Mouse (Mus musculus) gastrocnemius, postnatal 14 days (tissue): Measurements from ENCODE around the gene Emcn. TPM values are rescaled to one million over a fixed set of nuclear protein-coding genes. Genes with fewer than 3 reads are reported as not detected.

Experiments
- DNase-seq: peaks from one replicate; pipeline ENCODE4 v3.0.0; 2021; ENCODE audit warnings: mixed read lengths
- intact Hi-C: fragments of 180-260 bp; cut with DNase I; formaldehyde crosslinking; loops from one replicate; pipeline ENCODE4 v1.15.1; 2025; ENCODE audit warnings: low total_unique reads
- long read RNA-seq, 2 experiments: library from polyadenylated mRNA; stranded (forward); transcript quantifications; one replicate each; pipeline ENCODE4 v2.0.0; 2021
- total RNA-seq, 2 experiments: library from RNA; stranded (reverse); gene quantifications; 2 replicates each; pipeline ENCODE4 v1.2.3; 2021

Emcn gene
- 10 to 100 TPM; 22.5 to 26.8 TPM for total RNA-seq
- long read RNA-seq, experiment 1, transcript Emcn-202 (12 exons, 2,588 nt): major isoform, 18 of 20 reads
- long read RNA-seq, experiment 1, partial matches to known transcripts: 1 of 20 reads
- long read RNA-seq, experiment 1, other reads (novel, unspliced or antisense): 1 of 20 reads
- long read RNA-seq, experiment 2, transcript Emcn-202 (12 exons, 2,588 nt): major isoform, 9 of 12 reads
- long read RNA-seq, experiment 2, partial matches to known transcripts: 2 of 12 reads
- long read RNA-seq, experiment 2, other reads (novel, unspliced or antisense): 0 of 12 reads

GRCm38 (mm10) chr3:137340938-137341337 lies at the start of gene Emcn:
TSS of gene Emcn (plus strand) at chr3:137341067.
- DNase-seq: peak; percentile 3

GRCm38 (mm10) chr3:137293174-137293591 lies 47.7 kb upstream of the Emcn start:
- DNase-seq: no peak
- intact Hi-C loops: no loop called here

More at GRCm38 (mm10) chr3:137340938-137341337, at the start of gene Emcn:
- intact Hi-C loops: no loop called here

- intact Hi-C loops: no loop called here
- no peak for DNase-seq
Measured at GRCm38 (mm10) chr3:137298230-137298629, 42.6 kb upstream of the Emcn start.

- no peak for DNase-seq
- intact Hi-C loops: no loop called here
Measured at GRCm38 (mm10) chr3:137300210-137300609, 40.7 kb upstream of the Emcn start.

- no peak for DNase-seq
- intact Hi-C loops: no loop called here
Measured at GRCm38 (mm10) chr3:137301195-137301594, 39.7 kb upstream of the Emcn start.

- no peak for DNase-seq
- intact Hi-C loops: no loop called here
Measured at GRCm38 (mm10) chr3:137302804-137303203, 38.1 kb upstream of the Emcn start.

- intact Hi-C loops: no loop called here
- no peak for DNase-seq
Measured at GRCm38 (mm10) chr3:137309959-137310358, 30.9 kb upstream of the Emcn start.

- intact Hi-C loops: no loop called here
Measured at GRCm38 (mm10) chr3:137312540-137312939, 28.3 kb upstream of the Emcn start.

GRCm38 (mm10) chr3:137313775-137314362 lies 27.0 kb upstream of the Emcn start:
- intact Hi-C loops: no loop called here
- DNase-seq: no peak

More at GRCm38 (mm10) chr3:137312540-137312939, 28.3 kb upstream of the Emcn start:
- DNase-seq: no peak

- intact Hi-C loops: no loop called here
- DNase-seq: no peak
Measured at GRCm38 (mm10) chr3:137318371-137318770, 22.5 kb upstream of the Emcn start.

GRCm38 (mm10) chr3:137319950-137320349 lies 20.9 kb upstream of the Emcn start:
- no peak for DNase-seq
- intact Hi-C loops: no loop called here

- DNase-seq: no peak
Measured at GRCm38 (mm10) chr3:137322304-137322703, 18.6 kb upstream of the Emcn start.

GRCm38 (mm10) chr3:137329898-137330297 lies 11.0 kb upstream of the Emcn start:
- no peak for DNase-seq

More at GRCm38 (mm10) chr3:137322304-137322703, 18.6 kb upstream of the Emcn start:
- intact Hi-C loops: no loop called here

GRCm38 (mm10) chr3:137330950-137331349 lies 9.9 kb upstream of the Emcn start:
- intact Hi-C loops: no loop called here
- no peak for DNase-seq

More at GRCm38 (mm10) chr3:137329898-137330297, 11.0 kb upstream of the Emcn start:
- intact Hi-C loops: no loop called here

GRCm38 (mm10) chr3:137332531-137332930 lies 8.3 kb upstream of the Emcn start:
- no peak for DNase-seq
- intact Hi-C loops: no loop called here

- DNase-seq: no peak
- intact Hi-C loops: no loop called here
Measured at GRCm38 (mm10) chr3:137335957-137336356, 4.9 kb upstream of the Emcn start.

GRCm38 (mm10) chr3:137343446-137343845 lies 2.6 kb downstream of the Emcn start:
- DNase-seq: no peak
- intact Hi-C loops: no loop called here

- no peak for DNase-seq
- intact Hi-C loops: no loop called here
Measured at GRCm38 (mm10) chr3:137351882-137352281, 11.0 kb downstream of the Emcn start.

- DNase-seq: no peak
- intact Hi-C loops: no loop called here
Measured at GRCm38 (mm10) chr3:137356697-137357096, 15.8 kb downstream of the Emcn start.

GRCm38 (mm10) chr3:137367123-137367825 lies 26.4 kb downstream of the Emcn start:
- intact Hi-C loops: no loop called here
- no peak for DNase-seq
